Mouse (Mus musculus) neural tube, embryonic 11.5 days (tissue): ENCODE results near the gene A230050P20Rik. TPM values are rescaled to one million over a fixed set of nuclear protein-coding genes. Genes with fewer than 3 reads are reported as not detected.
A peak's percentile ranks its signal among the peaks of the same experiment; 100 is the strongest.

Experiments
- ATAC-seq: fragments of 200-750 bp; cut with Nextera tagmentation; 2 replicates; pipeline ENCODE4 v1.8.0; 2017; ENCODE audit warnings: moderate number of reproducible peaks, mild to moderate bottlenecking, moderate TSS enrichment, moderate library complexity; ENCODE audit not compliant: insufficient read depth, low FRiP score, low TSS enrichment
- DNase-seq: peaks from one replicate; pipeline ENCODE4 v3.0.0-alpha.2; 2015; ENCODE audit warnings: low spot score
- H3K27ac ChIP-seq: fragments of 300-500 bp; sonication (generic); 2 replicates; pipeline ENCODE4 v1.5.1; 2014; ENCODE audit warnings: low read depth, mild to moderate bottlenecking, low read length
- H3K27me3 ChIP-seq: fragments of 300-500 bp; sonication (generic); 2 replicates; pipeline ENCODE4 v1.6.1; 2014; ENCODE audit warnings: mild to moderate bottlenecking, low read length, mixed read lengths; ENCODE audit not compliant: control insufficient read depth, insufficient read depth
- H3K36me3 ChIP-seq: fragments of 300-500 bp; sonication (generic); 2 replicates; pipeline ENCODE4 v1.6.1; 2014; ENCODE audit warnings: mild to moderate bottlenecking, low read length, moderate library complexity, mixed read lengths; ENCODE audit not compliant: control insufficient read depth, insufficient read depth
- H3K4me1 ChIP-seq: fragments of 300-500 bp; sonication (generic); 2 replicates; pipeline ENCODE4 v1.6.1; 2014; ENCODE audit warnings: low read length, mixed read lengths; ENCODE audit not compliant: control insufficient read depth, insufficient read depth
- H3K4me2 ChIP-seq: fragments of 300-500 bp; sonication (generic); 2 replicates; pipeline ENCODE4 v1.6.1; 2014; ENCODE audit warnings: low read depth, mild to moderate bottlenecking, moderate library complexity
- H3K4me3 ChIP-seq: fragments of 300-500 bp; sonication (generic); 2 replicates; pipeline ENCODE4 v1.5.1; 2014; ENCODE audit warnings: low read depth, low read length
- H3K9ac ChIP-seq: fragments of 300-500 bp; sonication (generic); 2 replicates; pipeline ENCODE4 v1.6.1; 2014; ENCODE audit warnings: mild to moderate bottlenecking, low read length
- H3K9me3 ChIP-seq: fragments of 300-500 bp; sonication (generic); 2 replicates; pipeline ENCODE4 v1.6.1; 2016; ENCODE audit warnings: low read length; ENCODE audit not compliant: control insufficient read depth
- WGBS: fragments of 180-500 bp; shearing (Covaris S2); extraction: QIAGEN DNeasy Blood & Tissue Kit; methylation state at CpG from one replicate; pipeline ENCODE4 v1.1.7; 2014; 5-methylcytosine and 5-hydroxymethylcytosine counted together
- polyA plus RNA-seq: library from polyadenylated mRNA; unstranded; fragments of >200 nt; fragmentation: Nextera tagmentation; extraction: Ambion mirVana; gene quantifications from 2 replicates; pipeline ENCODE4 v1.2.1, GENCODE M21; 2014

Gene A230050P20Rik
- polyA plus RNA-seq, 1 experiment from 2014 or later = 0.94 TPM

DNA sequence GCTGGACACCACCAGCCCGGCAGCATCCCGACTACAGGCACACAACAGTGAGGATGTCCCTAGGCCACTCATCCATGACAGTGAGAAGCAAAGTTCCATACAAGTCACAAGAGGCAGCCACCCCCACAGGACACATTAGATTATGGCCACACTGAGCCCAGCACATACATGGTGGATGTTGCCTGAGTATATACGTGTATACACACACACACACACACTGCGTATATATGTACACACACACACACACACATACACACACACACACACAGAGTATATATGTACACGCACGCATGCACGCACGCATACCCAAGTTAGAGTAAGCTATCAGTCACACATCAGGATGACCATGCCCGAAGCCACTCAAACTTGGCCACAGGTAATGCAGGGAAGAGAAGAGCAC, 26.9 kb downstream of the A230050P20Rik start:
- Histone ChIP-seq H3K4me1 (peaks cover 7% of the 10 kb centered on the region), H3K9me3 (no peaks in the 10 kb centered on the region), H3K27me3 (no peaks in the 10 kb centered on the region), H3K36me3 (peaks cover 43% of the 10 kb centered on the region), H3K27ac (no peak overlapping the region), H3K4me3 (no peak overlapping the region), H3K9ac (no peak overlapping the region), H3K4me2 (no peak overlapping the region)
- no peak for ATAC-seq
- WGBS = 95% methylated on average over 9 of the region's 9 CpGs
- DNase-seq = no peak

DNA sequence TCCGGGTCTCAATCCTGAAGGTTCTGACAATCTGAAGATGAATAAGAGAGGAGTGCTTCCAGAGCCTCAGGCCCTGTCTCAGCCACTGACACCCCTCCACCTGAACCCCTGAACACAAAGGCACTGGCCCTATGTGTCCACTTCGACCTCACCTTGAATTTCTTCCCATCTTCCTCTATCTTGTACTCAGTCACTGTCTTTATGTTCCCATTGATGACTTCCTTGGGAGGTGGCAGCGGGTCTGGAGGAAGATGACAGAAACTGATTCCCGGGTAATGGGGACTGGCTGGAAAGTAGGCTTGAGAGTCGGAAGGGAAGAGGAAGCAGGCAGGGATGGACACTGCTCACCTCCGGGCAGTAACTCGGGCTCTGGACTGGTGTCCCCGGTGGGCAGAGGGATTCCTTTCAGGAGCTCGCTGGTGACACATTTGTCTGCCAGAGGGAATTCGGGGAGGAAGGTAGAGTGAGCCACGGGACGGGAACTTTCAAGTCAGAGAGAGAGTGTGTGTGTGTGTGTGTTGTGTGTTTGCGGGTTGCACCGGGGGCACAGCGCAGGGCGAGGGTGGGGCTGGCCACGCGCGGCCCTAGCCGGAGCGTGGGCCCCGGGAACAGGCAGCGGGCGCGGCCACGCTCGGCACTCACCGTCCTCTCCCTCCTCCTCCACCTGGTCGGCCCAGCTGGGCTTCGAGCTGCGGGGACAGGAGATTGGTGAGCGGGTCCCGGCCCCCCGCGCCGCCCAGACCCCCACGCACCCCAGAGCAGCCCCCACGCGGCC, 29.5 kb downstream of the A230050P20Rik start:
- no peak overlapping the region for H3K27ac ChIP-seq

DNA sequence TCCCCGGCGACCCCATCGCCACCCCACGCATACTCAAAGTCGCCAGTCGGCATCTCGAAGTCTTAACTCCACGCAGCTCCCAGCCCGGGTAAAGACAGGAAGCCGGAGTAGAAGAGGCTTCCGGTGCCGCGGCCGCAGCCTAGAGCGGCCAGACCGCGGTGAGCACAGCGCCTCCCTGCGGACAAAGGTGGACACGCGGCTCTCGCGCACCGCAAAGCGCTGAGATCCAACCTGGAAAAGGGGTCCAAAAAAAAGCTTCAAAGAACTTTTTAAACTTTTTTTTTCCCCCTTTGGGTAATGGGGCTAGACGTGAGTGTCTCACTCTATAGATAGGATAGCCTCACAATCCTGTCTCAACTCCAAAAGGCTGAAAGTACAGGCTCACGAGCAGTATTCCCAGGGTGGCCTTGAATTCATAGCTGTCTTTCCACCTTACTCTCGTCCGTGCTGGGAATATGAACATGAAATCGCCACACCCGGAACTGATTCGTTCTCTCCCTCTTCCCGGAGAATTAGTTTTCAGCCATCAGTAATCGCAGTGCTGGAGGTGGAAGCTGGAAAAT, 30.1 kb downstream of the A230050P20Rik start, which contains the start of gene Eif3g:
TSS of gene Eif3g (minus strand) at position 113 of the 563 bp plus-strand sequence.
- Histone ChIP-seq H3K4me1 (peaks cover 7% of the 10 kb centered on the region), H3K4me3 (peak within 1 kb of the TSS; percentile 98), H3K9ac (peak within 1 kb of the TSS; percentile 92), H3K9me3 (no peaks in the 10 kb centered on the region), H3K36me3 (peaks cover 20% of the 10 kb centered on the region), H3K27me3 (no peaks in the 10 kb centered on the region), H3K27ac (no peak within 1 kb of the TSS), H3K4me2 (peak within 1 kb of the TSS; percentile 98)
- peak; percentile 91 for DNase-seq
- peak; percentile 88 for ATAC-seq
- WGBS = 6% methylated on average over 34 of the region's 34 CpGs

More for the DNA sequence above, 29.5 kb downstream of the A230050P20Rik start:
- Histone ChIP-seq H3K4me3 (peak overlapping the region; percentile 98), H3K36me3 (peaks cover 25% of the 10 kb centered on the region), H3K4me2 (peak overlapping the region; percentile 98), H3K27me3 (no peaks in the 10 kb centered on the region), H3K9me3 (no peaks in the 10 kb centered on the region), H3K4me1 (peaks cover 7% of the 10 kb centered on the region), H3K9ac (peak overlapping the region; percentile 92)
- no peak for DNase-seq
- peak; percentile 62 for ATAC-seq
- WGBS = 6% methylated on average over 35 of the region's 39 CpGs

DNA sequence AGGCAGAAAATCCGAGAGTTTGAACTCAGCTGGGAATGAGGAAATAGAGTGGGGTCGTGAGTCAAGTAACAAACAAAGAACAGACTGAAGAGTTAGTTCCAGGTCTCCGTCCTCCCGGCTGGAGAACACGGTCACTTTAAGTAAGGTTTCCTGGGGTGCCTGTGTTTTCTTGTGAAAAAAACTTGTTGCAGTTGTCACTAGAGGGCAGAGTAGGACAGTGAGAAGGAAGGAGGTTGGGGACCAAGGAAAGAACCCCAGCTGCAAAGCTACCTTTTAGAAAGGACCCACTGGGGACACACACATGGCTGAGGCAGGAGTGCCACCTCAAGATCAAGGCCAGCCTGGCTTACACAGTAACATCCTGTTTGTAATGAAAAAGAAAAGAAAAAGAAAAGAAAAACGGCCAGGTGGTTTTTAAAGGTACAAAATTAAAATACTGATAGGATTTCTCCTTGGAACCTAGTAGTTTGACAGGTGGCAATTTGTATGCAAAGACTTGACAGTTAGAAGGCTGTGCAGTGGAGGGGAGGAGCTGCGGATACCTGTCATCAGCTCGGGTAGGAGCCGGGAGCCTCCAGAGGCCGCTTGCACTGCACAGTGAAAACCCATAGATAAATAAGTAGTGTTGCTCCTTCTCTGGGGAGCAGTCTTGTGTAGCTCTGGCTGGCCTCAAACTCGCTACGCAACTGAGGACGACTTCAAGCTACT, 33.2 kb downstream of the A230050P20Rik start:
- Histone ChIP-seq H3K4me1 (peaks cover 7% of the 10 kb centered on the region), H3K27ac (no peak overlapping the region), H3K9me3 (no peaks in the 10 kb centered on the region), H3K27me3 (no peaks in the 10 kb centered on the region), H3K36me3 (peaks cover 8% of the 10 kb centered on the region), H3K9ac (no peak overlapping the region), H3K4me2 (no peak overlapping the region), H3K4me3 (no peak overlapping the region)
- DNase-seq (no peak), ATAC-seq (no peak)
- WGBS = 19% methylated on average over 13 of the region's 13 CpGs

DNA sequence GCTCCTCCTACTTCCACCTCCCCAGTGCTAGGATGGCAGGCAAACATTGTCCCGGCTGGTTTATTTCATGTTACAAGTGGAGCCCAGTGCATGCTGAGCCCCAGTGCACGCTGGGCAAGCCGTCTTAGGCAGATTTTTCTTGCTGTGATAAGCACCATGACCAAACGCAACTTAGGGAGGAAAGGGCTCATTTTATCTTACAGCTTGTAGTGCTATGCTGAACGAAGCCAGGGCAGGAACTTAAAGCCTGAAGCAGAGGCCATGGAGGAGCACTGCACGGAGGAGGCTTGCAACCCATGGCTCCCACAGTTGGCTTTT, 33.7 kb downstream of the A230050P20Rik start:
- H3K9ac ChIP-seq = no peak overlapping the region
- DNase-seq (no peak), ATAC-seq (no peak)
- H3K27me3 ChIP-seq = no peaks in the 10 kb centered on the region
- peaks cover 10% of the 10 kb centered on the region for H3K36me3 ChIP-seq
- 49% methylated on average over 6 of the region's 6 CpGs for WGBS
- H3K4me1 ChIP-seq = peaks cover 7% of the 10 kb centered on the region
- H3K9me3 ChIP-seq = no peaks in the 10 kb centered on the region
- no peak overlapping the region for H3K4me2 ChIP-seq
- no peak overlapping the region for H3K4me3 ChIP-seq
- H3K27ac ChIP-seq = no peak overlapping the region

DNA sequence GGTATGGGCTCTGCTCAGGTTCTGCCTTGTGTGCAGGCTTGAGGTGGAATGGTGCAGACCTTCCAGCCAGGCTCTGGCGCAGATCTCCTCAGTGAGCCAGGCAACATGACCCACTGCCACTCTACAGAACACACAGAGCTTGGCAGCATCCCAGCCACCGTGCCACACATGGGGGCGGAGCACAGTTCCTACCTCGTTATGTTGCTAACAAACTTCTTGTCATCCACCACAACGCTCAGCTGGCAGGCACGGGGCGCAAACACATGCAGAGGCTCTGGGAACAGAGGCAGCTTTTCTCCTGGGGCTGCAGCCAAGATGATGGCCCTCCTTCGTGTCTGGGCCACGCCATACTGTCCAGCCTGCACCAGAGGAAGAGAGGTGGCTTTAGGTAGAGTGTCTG, 41.5 kb downstream of the A230050P20Rik start:
- Histone ChIP-seq H3K9ac (no peak overlapping the region), H3K36me3 (peaks cover 59% of the 10 kb centered on the region), H3K4me1 (no peaks in the 10 kb centered on the region), H3K4me3 (no peak overlapping the region), H3K27me3 (no peaks in the 10 kb centered on the region), H3K27ac (no peak overlapping the region), H3K9me3 (no peaks in the 10 kb centered on the region), H3K4me2 (no peak overlapping the region)
- 92% methylated on average over 9 of the region's 9 CpGs for WGBS
- DNase-seq (no peak), ATAC-seq (no peak)

DNA sequence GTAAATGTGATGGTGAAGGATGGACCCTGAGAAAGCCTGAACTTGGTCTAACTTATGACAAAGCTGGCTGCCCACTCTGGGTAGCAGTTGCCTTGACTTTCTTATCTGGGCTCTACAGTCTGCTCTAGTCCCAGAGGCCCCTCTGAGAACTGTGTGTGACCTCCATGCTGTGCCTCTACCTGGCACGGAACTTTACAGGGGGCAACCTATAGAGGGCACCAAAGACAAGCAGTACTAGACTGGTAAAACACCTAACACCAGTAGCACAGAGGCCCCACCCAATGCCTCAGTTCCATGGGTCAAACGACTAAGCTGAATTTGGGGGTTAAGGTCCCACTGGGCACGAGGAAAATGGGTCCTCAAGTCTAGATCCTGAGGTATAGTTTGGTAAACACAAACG, 47.7 kb downstream of the A230050P20Rik start:
- no peaks in the 10 kb centered on the region for H3K27me3 ChIP-seq
- WGBS = 92% methylated on average over 4 of the region's 4 CpGs
- H3K9ac ChIP-seq = no peak overlapping the region
- H3K4me3 ChIP-seq = no peak overlapping the region
- DNase-seq (no peak), ATAC-seq (no peak)
- no peaks in the 10 kb centered on the region for H3K4me1 ChIP-seq
- peaks cover 59% of the 10 kb centered on the region for H3K36me3 ChIP-seq
- no peak overlapping the region for H3K4me2 ChIP-seq
- H3K27ac ChIP-seq = no peak overlapping the region
- H3K9me3 ChIP-seq = no peaks in the 10 kb centered on the region

DNA sequence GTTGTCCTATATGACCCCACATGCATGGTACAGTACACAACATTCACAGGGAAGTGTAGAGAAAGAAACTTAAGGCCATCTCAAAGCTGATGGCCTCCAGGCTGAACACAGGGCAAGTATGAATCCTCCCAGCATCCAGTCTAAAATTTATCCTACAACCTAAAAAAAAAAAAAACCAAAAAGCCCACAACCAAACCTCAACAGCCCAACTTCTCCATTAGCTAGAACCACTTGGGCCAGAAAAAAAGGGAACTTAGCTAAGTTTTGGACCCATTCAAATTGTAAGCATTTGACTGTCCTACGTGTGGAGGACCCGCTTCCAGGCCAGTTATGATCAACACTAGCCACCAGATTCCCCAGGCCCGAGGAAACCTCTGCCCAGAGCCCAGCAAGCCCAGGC, 54.8 kb downstream of the A230050P20Rik start:
- no peaks in the 10 kb centered on the region for H3K27me3 ChIP-seq
- H3K4me3 ChIP-seq = no peak overlapping the region
- no peaks in the 10 kb centered on the region for H3K4me1 ChIP-seq
- no peak overlapping the region for H3K27ac ChIP-seq
- no peak for ATAC-seq
- no peak overlapping the region for H3K4me2 ChIP-seq
- H3K36me3 ChIP-seq = peaks cover 48% of the 10 kb centered on the region
- H3K9me3 ChIP-seq = no peaks in the 10 kb centered on the region
- 90% methylated on average over 3 of the region's 3 CpGs for WGBS
- no peak for DNase-seq
- H3K9ac ChIP-seq = no peak overlapping the region
